Mouse (Mus musculus) retina, postnatal 1 day (tissue): ENCODE results near the gene Sh2d4b.

ENCODE experiments used
- DNase-seq: peaks from one replicate; pipeline ENCODE4 v3.0.0-alpha.2; 2012

The Sh2d4b gene

GRCm38 (mm10) chr14:40830094-40830493, 63.0 kb downstream of the Sh2d4b start:
- no peak for DNase-seq

GRCm38 (mm10) chr14:40818051-40818450, 75.0 kb downstream of the Sh2d4b start:
- DNase-seq, result no peak

DNA sequence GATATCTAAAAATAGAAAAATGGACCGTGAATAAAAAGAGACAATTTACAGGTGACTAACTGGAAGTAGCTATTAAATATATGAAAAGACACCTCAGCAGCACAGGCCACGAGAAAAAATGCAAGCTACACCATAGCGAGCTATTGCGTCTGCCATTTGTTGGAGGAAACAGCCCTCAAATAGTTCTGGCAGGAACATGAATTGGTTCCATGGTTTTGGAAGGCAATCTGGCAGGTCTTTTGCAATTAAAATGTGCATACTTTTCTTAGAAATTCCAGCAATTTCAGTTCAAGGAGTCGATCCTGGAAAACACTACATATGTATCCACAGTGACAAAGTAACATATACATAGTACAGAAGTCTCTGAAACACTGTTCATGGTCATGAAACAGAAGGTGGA, 76.4 kb downstream of the Sh2d4b start:
- no peak for DNase-seq

GRCm38 (mm10) chr14:40791606-40792005, 101.5 kb downstream of the Sh2d4b start:
- peak; percentile 68 for DNase-seq

DNA sequence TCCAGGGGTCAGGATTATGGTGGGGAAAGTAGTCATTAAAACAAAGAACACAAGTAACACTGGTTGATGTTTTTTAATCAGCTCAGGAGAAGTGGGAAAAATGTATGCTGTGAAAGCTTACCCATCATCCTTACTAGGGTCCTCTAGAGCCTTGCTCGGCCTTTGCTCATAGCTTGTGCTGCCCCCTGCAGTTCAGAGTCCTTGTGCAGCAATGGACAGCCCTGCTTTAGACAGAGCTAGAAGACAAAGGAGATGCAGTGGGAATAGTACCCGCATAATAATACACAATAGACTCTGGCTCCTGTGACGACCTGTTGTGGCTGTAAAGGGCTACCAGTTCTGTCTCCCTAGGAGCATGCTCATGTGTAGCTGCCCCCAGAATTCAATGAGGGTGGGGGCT, 104.0 kb downstream of the Sh2d4b start:
- DNase-seq, result peak; percentile 68

DNA sequence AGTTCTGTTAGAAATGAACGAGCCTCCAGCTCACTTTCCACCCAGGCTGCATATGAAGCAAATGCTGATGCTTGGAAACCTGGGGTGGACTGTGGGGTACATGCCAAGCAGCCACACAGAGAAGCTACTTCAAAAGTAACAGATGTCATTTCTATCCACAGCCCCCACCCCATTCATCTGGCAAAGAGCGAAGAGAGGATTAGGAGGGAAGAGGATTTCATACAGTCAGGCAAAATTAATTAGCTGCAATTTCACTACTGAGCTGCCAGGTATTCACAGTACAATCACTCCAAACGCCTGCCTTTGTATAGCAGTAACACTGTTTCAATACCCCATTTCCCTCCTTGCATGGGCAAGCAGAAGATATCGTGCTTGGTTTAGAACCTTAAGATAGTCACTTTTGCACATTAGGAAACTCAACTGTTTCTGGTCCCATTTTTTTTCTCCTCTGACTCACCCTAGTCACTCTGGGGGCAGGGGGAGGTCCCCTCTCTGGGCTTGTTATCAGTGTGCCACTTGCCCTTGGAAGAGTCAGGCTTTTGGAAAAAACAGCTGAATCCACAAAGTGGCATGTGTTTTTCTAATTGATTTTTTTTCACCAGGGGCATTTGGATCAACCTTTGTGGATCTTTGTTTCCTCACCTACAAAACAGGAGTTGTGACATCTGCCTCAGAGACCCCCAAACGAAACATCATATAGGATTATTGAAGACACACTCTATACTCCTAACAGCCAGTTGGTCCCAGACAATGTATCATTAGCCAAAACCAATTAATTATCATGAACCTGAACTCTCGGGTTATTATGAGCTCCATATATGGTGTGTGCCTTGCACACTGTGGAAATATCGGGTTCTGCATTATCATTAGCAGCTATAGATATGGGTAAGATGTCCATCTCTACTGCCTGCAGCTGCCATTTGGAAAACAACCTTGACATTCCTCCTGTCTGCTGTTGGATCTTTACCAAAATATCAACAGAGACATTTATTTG, 123.7 kb downstream of the Sh2d4b start:
- DNase-seq, result peak; percentile 59
